In genomic region chr9:114794491-114794890, GRCm38 (mm10) we compare ENCODE assay signal across 28 mouse cellular contexts. TPM values are rescaled to one million over a fixed set of nuclear protein-coding genes. Genes with fewer than 3 reads are reported as not detected.
DNase-seq lines count a peak whose midpoint lies in the region; ATAC-seq and TF ChIP-seq lines count a peak whose summit lies in the region.
"Had no signal": no experiment of that assay in that cellular context is flagged by ENCODE, and none has a peak within 500 bp of the region (broad histone marks: within the 10 kb centered on the region; RNA-seq: fewer than 3 reads in every experiment).

No protein-coding gene starts in this region.

- TF ChIP-seq CTCF in spleen, adult 2 months (IDR thresholded peaks at IDR 0.05; ENCODE audit: extremely low read depth, insufficient read depth, insufficient read length, insufficient replicate concordance) = no peak
- no peak for TF ChIP-seq CTCF in hindbrain, postnatal 0 days (IDR thresholded peaks at IDR 0.05; ENCODE audit: low read depth)

- no peaks in the 10 kb centered on the region for H3K9me3 ChIP-seq in hindbrain, postnatal 0 days (ENCODE audit: low read length)
- H3K9me3 ChIP-seq: embryonic facial prominence, embryonic 15.5 days; limb, embryonic 13.5 days; liver, embryonic 15.5 days; megakaryocyte, embryonic 14.5 days; midbrain, embryonic 13.5 days; neural tube, embryonic 12.5 days had no signal

- H3K4me3 ChIP-seq in spleen, adult 2 months (ENCODE audit: extremely low read depth, insufficient read depth, insufficient read length) = no peak overlapping the region
- no peak overlapping the region for H3K4me3 ChIP-seq in hindbrain, postnatal 0 days (ENCODE audit: low read length)
- H3K4me3 ChIP-seq: embryonic facial prominence, embryonic 15.5 days; gastrocnemius, adult 2 months; layer of hippocampus, adult 2 months; limb, embryonic 13.5 days; liver, embryonic 15.5 days; megakaryocyte, embryonic 14.5 days; midbrain, embryonic 13.5 days; neural tube, embryonic 12.5 days had no signal

- no peak for TF ChIP-seq POLR2A in spleen, adult 2 months (IDR thresholded peaks at IDR 0.05; ENCODE audit: low read depth, low read length)

- DNase-seq in spleen, adult 2 months (ENCODE audit: low read depth in 1 of 2, low spot score in 2 of 2) = no peak
- no peak for DNase-seq in spleen, postnatal 36 days (ENCODE audit: low spot score in 2 of 2)
- peak; percentile 29 for DNase-seq in R1 (ENCODE audit: low read depth, low spot score)
- DNase-seq in induced T-regulatory cell, adult 2 months (ENCODE audit: low read depth) = peak; percentile 68
- DNase-seq in hindbrain, postnatal 0 days (ENCODE audit: low spot score) = no peak
- no peak for DNase-seq in layer of hippocampus, adult 8-10 months (ENCODE audit: low spot score in 2 of 2)
- DNase-seq in cerebellum, postnatal 14 days = no peak
- DNase-seq: adrenal gland, adult 2 months; cerebellum, adult 18-20 months; cerebellum, postnatal 25 days; gastrocnemius, adult 2 months; heart, postnatal 4 days; kidney, adult 9 months; kidney, postnatal 25 days; right cerebral cortex, postnatal 4 days; thymus, postnatal 14 days had no signal

- no peaks in the 10 kb centered on the region for H3K27me3 ChIP-seq in spleen, adult 2 months (ENCODE audit: control insufficient read depth, insufficient read depth, low read length)
- H3K27me3 ChIP-seq in hindbrain, postnatal 0 days (ENCODE audit: insufficient read depth, low read length) = no peaks in the 10 kb centered on the region
- H3K27me3 ChIP-seq: embryonic facial prominence, embryonic 15.5 days; limb, embryonic 13.5 days; liver, embryonic 15.5 days; midbrain, embryonic 13.5 days; neural tube, embryonic 12.5 days had no signal

- H3K27ac ChIP-seq in spleen, adult 2 months (ENCODE audit: insufficient read depth, low read length) = peak overlapping the region; percentile 61
- H3K27ac ChIP-seq in hindbrain, postnatal 0 days = no peak overlapping the region
- H3K27ac ChIP-seq: embryonic facial prominence, embryonic 15.5 days; gastrocnemius, adult 2 months; hindbrain, embryonic 14.5 days; layer of hippocampus, adult 2 months; limb, embryonic 13.5 days; liver, embryonic 15.5 days; midbrain, embryonic 13.5 days; neural tube, embryonic 12.5 days; stomach, postnatal 0 days had no signal

- no peak for ATAC-seq in hindbrain, postnatal 0 days
- ATAC-seq: forebrain, embryonic 14.5 days; intestine, embryonic 16.5 days; midbrain, embryonic 13.5 days had no signal

- 28% methylated on average over 4 of the region's 4 CpGs for WGBS in spleen, adult 2 months
- 79% methylated on average over 4 of the region's 4 CpGs for WGBS in hindbrain, postnatal 0 days

- H3K4me1 ChIP-seq in spleen, adult 2 months (ENCODE audit: control insufficient read depth, insufficient read depth, insufficient read length) = peaks cover 12% of the 10 kb centered on the region; the same call in 1 of the 2 replicates
- H3K4me1 ChIP-seq in hindbrain, postnatal 0 days (ENCODE audit: insufficient read depth, low read length) = no peaks in the 10 kb centered on the region

- no peak overlapping the region for H3K4me2 ChIP-seq in hindbrain, postnatal 0 days (ENCODE audit: low read depth, low read length)
- H3K4me2 ChIP-seq: embryonic facial prominence, embryonic 15.5 days; hindbrain, embryonic 14.5 days; limb, embryonic 13.5 days; liver, embryonic 15.5 days; midbrain, embryonic 13.5 days; neural tube, embryonic 12.5 days had no signal

- no peaks in the 10 kb centered on the region for H3K36me3 ChIP-seq in spleen, adult 2 months (ENCODE audit: control insufficient read depth, insufficient read depth, low read length)
- H3K36me3 ChIP-seq in hindbrain, postnatal 0 days (ENCODE audit: insufficient read depth, low read length) = no peaks in the 10 kb centered on the region
- H3K36me3 ChIP-seq: embryonic facial prominence, embryonic 15.5 days; limb, embryonic 13.5 days; midbrain, embryonic 13.5 days; neural tube, embryonic 12.5 days had no signal

- no peak overlapping the region for H3K9ac ChIP-seq in hindbrain, postnatal 0 days (replicated peaks; ENCODE audit: low read length)
- H3K9ac ChIP-seq: embryonic facial prominence, embryonic 15.5 days; hindbrain, embryonic 14.5 days; limb, embryonic 13.5 days; liver, embryonic 15.5 days; midbrain, embryonic 13.5 days; neural tube, embryonic 12.5 days had no signal

RNA-seq across cellular contexts. Expression of gene Cmtm7, which starts 12.8 kb away (rescaled TPM):
- 237 and 317 TPM in 2 replicates for polyA plus RNA-seq in spleen, adult 2 months (2012; rRNA removed)
- 14.3 and 21.1 TPM in 2 replicates for total RNA-seq in hindbrain, postnatal 0 days (2014; rRNA removed)
- 10.2 and 11.8 TPM in 2 replicates for polyA plus RNA-seq in hindbrain, postnatal 0 days (2015; fragmentation: Nextera tagmentation; extraction: Ambion mirVana)
- 1 to 10 TPM; 3.4 to 7.4 (median 5.3) TPM for total RNA-seq in layer of hippocampus, adult 8-10 months (2022)

RNA-seq across cellular contexts. Expression of gene Cmtm8, which starts 49.5 kb away (rescaled TPM):
- 5.8 and 7.9 TPM in 2 replicates for polyA plus RNA-seq in spleen, adult 2 months (2012; rRNA removed)
- total RNA-seq in hindbrain, postnatal 0 days (2014; rRNA removed) = 5.9 and 7.1 TPM in 2 replicates
- polyA plus RNA-seq in hindbrain, postnatal 0 days (2015; fragmentation: Nextera tagmentation; extraction: Ambion mirVana) = 6.6 and 7.3 TPM in 2 replicates
- 1 to 10 TPM; 2.4 to 3.7 (median 2.5) TPM for total RNA-seq in layer of hippocampus, adult 8-10 months (2022)
- total RNA-seq: monocyte, adult 5-6 weeks had no signal

Comparison
In these comparisons a context has a peak if more than half of its experiments do, and no peak if none do; other contexts are left out.
1. DNase-seq: peak in R1 (single experiment) and induced T-regulatory cell, adult 2 months (single experiment); none in spleen, adult 2 months (0 of 2), spleen, postnatal 36 days (0 of 2), hindbrain, postnatal 0 days (single experiment), layer of hippocampus, adult 8-10 months (0 of 2) and cerebellum, postnatal 14 days (0 of 2).